Mouse (Mus musculus) olfactory bulb, adult 2 months (tissue): Measurements from ENCODE around the gene Cemip2. TPM values are rescaled to one million over a fixed set of nuclear protein-coding genes. Genes with fewer than 3 reads are reported as not detected.

Experiments used
- H3K27ac ChIP-seq: fragments of 200-500 bp; 2 replicates; pipeline ENCODE4 v1.5.1; 2012; ENCODE audit warnings: low read depth, low read length; ENCODE audit not compliant: insufficient read depth
- H3K4me1 ChIP-seq: fragments of 200-500 bp; 2 replicates; pipeline ENCODE4 v1.6.1; 2012; ENCODE audit warnings: low read length; ENCODE audit not compliant: control insufficient read depth, insufficient read depth
- H3K4me3 ChIP-seq: fragments of 200-500 bp; 2 replicates; pipeline ENCODE4 v1.5.1; 2012; ENCODE audit warnings: mild to moderate bottlenecking, low read depth, low read length, moderate library complexity; ENCODE audit not compliant: insufficient read depth
- CTCF ChIP-seq: fragments of 200-500 bp; IDR thresholded peaks from 2 replicates; pipeline ENCODE4 v1.5.1; 2012; ENCODE audit warnings: low read depth, mild to moderate bottlenecking, low read length, moderate library complexity; ENCODE audit not compliant: insufficient read depth
- POLR2A ChIP-seq: fragments of 200-500 bp; IDR thresholded peaks from 2 replicates; pipeline ENCODE4 v1.6.1; 2012; ENCODE audit warnings: mild to moderate bottlenecking, low read depth, low read length, moderate library complexity; ENCODE audit not compliant: insufficient read depth
- WGBS: fragments of 180-500 bp; shearing (Covaris S2); methylation state at CpG from one replicate; pipeline ENCODE4 v1.1.7; 2018; 5-methylcytosine and 5-hydroxymethylcytosine counted together
- polyA plus RNA-seq: library from polyadenylated mRNA; stranded (reverse); fragments of >200 nt; gene quantifications from 2 replicates; pipeline ENCODE4 v1.2.4, GENCODE M21; 2012; ENCODE audit warnings: low replicate concordance; ENCODE audit not compliant: missing spikeins, insufficient read depth, insufficient read length

Gene Cemip2
- not detected in 2 replicates for polyA plus RNA-seq

DNA sequence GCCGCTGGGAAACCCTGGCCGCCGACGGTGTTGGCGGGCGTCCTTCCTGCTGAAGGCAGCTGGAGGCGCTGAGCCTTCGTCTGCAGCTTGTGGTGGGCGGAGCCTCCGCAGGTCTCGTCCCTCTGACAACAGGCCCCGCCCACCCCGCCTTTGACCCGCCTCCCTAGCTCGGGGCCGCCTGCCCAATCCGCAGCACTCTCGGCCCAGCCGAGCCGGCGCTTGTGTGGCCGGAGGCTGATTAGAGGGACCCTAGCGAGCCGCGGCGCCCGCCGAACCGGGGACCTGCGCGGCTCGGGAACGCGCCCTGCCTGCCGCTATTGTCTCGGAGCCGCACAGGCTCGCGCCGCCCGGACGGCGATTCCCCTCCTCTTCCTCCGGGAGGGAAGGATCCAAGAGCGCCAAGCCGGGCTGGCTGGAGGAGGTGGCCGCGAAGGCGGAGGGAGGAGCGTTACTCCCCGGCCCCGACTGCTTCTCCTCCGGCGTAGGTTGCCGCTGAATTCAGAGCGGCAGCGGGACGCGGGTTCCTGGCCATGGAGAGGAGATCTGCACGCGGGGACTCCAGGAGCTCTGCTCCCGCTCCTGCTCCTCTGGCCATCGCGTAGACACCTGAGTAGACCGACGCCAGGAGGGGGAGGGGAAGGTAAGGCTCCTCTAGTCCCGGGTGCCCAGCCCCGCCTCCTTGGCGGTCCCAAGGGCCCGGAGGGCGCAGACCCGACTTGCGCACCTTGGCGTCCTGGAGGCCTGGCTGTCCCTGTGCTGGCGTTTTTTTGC, at the start of gene Cemip2:
Gene Cemip2, plus strand, starts transcription at position 196 of the 771 bp plus-strand sequence.
- peak within 1 kb of the TSS; percentile 86 for H3K27ac ChIP-seq
- WGBS: under 1% methylated on average over 74 of the region's 75 CpGs
- peak within 1 kb of the TSS; percentile 93 for H3K4me3 ChIP-seq
- TF ChIP-seq POLR2A (peak; percentile 95), CTCF (peak; percentile 48)
- peaks cover 12% of the 10 kb centered on the region for H3K4me1 ChIP-seq

DNA sequence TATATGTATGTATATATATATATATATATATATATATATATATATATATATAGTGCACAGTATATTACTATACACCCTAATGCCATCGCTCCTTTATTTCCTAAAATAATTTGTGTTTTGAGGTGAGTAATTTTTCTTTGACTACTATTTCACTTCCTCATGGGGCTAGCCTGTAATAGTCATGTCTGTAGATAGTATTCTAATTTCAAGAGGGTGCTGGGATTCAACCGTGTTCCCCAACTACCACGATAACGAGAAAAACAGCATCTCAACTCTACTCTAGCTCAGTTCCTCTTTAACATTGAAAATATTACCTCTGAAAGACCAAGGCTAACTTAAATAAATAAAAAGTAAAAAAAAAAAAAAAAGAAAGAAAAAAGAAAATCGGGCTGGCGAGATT, 49.8 kb upstream of the Cemip2 start:
- WGBS: 95% methylated on average over 6 of the region's 6 CpGs

DNA sequence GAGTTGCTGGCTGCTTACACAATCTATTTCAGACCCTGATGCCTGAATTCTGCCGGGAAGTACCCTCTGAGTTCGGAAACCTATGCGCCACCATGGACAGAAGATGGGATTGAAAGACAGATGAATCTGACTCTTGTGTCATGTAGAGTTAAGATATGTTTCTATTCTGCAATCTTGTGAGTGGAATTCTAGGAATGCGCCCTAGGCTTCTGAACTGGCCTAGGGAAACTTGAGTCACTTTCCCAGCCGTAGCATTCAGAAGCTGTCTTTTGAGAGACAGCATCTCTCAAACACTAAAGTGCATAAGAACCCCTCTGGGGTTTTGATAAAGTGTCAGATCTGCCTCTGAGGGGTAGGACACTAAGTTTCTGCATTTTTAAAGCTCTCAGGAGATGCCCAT, 46.3 kb upstream of the Cemip2 start:
- H3K4me1 ChIP-seq: no peaks in the 10 kb centered on the region
- H3K4me3 ChIP-seq: no peak overlapping the region
- TF ChIP-seq CTCF (no peak), POLR2A (no peak)
- no peak overlapping the region for H3K27ac ChIP-seq
- WGBS: 94% methylated on average over 5 of the region's 5 CpGs

More for the DNA sequence above, 49.8 kb upstream of the Cemip2 start:
- Histone ChIP-seq H3K4me1 (peaks cover 3% of the 10 kb centered on the region), H3K4me3 (no peak overlapping the region), H3K27ac (no peak overlapping the region)
- TF ChIP-seq CTCF (no peak), POLR2A (no peak)

DNA sequence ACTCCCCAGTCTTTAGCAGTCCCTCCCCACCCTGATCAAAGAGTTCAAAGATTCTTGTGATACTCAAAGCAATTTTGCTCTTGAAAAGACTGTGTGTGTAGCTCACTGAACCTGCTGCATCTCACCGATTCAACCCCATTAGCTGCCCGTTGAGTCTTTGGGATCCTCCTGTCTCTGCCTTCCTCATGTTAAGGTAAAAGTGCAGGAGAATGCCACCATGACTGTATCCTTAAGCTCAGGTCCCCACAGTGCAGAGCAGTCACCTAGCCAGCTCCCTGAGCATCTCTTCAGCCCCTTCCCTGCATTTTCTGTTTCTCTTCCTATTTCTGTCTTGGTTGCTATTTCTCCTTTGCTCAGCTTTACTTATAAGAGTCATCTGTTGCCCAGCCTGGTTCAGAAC, 45.0 kb upstream of the Cemip2 start:
- Histone ChIP-seq H3K4me1 (no peaks in the 10 kb centered on the region), H3K27ac (no peak overlapping the region), H3K4me3 (no peak overlapping the region)
- WGBS: 94% methylated on average over 2 of the region's 2 CpGs
- TF ChIP-seq POLR2A (no peak), CTCF (no peak)

DNA sequence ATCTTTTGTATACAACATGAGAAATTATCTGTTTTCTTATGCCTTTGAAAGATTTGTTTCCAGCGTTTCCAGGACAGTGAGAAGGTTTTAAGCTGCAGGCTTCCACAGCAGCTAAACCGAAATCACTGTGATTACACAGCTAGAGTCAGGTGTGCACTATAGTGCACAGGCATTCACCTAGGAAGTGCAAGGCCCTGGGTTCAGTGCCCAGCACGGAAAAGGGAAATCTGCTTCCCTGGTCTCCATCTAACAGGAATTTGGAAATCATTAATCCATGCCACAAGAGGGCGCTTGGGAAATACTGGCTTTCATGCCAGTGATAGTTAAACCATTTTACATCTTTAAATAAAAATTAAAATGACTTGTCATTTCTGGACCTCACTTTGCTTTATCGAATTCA, 44.0 kb upstream of the Cemip2 start:
- Histone ChIP-seq H3K4me3 (no peak overlapping the region), H3K4me1 (no peaks in the 10 kb centered on the region), H3K27ac (no peak overlapping the region)
- TF ChIP-seq CTCF: no peak
- 38% methylated on average over 5 of the region's 5 CpGs for WGBS

DNA sequence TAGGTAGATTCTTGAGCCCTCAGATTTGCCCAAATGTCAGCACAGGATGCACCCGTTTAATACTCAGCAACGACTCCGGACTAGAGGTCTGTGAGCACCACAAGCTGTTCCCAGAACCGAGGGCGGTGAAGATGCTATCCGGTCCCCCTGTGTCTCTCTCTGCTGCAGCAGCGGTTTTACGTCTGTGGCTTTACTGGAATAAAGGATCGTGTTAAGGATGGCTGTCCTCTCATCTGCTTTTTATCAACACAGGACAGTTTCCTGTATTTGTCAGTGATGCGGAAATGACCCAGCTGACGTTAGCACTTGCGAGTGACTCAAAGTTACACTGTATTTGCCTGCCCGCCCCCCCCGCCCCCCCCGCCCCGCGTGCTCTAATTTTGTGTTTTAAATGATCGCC, 40.7 kb upstream of the Cemip2 start:
- 79% methylated on average over 18 of the region's 18 CpGs for WGBS
- TF ChIP-seq POLR2A (no peak), CTCF (no peak)
- Histone ChIP-seq H3K4me3 (no peak overlapping the region), H3K4me1 (no peaks in the 10 kb centered on the region), H3K27ac (no peak overlapping the region)

DNA sequence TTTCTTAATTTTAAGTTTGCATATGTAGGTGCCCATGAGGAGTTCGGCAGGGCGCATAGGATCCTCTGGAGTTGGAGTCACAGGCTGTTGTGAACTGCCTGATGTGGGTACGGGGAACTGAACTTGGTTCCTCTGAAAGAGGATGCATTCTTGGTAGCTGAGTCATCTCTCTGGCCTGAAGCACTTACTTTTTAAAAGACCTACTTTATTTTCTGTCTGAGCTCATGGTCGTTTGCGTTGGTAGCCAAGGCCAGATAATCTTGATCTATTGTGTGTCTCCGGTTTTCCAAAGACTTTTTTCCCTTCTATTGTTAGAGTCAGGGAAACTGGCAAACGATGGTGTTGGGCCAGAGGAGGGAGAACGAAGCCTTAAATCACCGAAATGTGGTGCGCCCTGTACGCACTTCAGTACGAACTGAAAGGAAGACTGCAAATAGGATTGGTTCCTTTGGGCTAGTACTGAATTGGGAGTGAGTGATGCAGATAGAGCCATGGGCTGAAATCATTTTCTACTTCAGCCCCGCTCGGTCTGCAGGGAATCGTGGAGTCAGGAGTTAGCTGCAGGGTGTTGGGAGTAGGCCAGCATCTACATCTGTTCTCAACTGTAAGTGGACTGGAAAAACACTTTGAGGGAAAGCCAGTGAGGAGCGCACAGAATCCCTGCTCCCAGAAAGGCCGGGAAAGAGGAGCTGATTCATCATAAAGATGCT, 40.1 kb upstream of the Cemip2 start:
- Histone ChIP-seq H3K27ac (no peak overlapping the region), H3K4me1 (no peaks in the 10 kb centered on the region), H3K4me3 (no peak overlapping the region)
- TF ChIP-seq CTCF: no peak
- TF ChIP-seq POLR2A: no peak
- WGBS: 47% methylated on average over 17 of the region's 17 CpGs

DNA sequence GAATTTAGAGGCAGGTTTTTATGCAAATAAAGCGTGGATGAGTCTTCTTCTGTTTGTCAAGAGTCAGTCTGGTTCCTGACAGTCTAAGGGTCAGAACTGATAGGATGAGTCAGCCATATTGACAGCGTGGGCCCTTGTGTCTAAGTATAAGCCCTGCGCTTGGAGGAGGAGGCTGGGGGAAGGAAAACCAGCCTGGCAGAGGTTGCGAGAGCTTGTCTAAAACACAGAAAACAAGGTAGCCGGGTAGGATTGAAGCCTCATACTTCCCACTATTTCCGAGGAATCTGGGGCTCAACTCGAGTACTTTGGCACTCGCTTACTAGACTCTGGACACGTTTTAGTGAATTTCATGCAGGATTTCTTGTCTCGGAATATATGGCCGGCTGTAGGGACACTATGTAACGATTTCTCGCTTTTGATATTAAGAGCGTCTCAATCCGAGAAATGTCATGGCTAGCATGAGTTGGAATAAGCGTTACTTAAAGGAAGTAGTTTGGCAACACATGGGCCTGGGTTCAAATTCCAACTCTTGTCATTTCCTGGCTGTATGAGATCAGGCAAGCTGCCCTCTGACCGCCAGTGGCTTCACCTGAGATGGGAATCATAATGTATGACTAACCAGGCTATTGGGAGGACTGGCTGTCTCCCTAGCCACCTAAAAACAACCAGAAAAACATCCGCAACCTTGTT, 39.4 kb upstream of the Cemip2 start:
- no peak overlapping the region for H3K27ac ChIP-seq
- whole genome bisulfite sequencing: 72% methylated on average over 18 of the region's 18 CpGs

DNA sequence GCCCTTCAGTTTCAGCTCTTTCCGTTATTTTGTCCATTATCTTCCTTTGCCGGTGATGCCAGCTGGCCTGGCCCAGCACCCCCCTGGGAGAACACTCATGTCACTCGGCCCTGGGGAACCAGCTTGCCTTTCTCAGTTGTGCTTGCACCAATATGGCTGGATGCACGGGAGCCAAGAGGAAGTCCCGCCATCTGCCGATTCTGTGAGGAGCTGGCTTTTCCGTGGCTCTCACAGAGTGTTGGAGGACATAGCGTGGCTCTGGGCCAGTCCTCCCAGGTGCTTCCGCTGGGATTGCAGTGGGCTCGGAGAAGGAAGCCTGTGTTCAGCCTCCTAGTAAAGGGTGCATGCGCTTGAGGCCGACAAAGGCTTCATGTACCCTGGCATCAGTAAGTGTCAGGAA, 36.0 kb upstream of the Cemip2 start:
- 70% methylated on average over 12 of the region's 12 CpGs for WGBS
- no peak overlapping the region for H3K27ac ChIP-seq
- TF ChIP-seq CTCF: no peak
- TF ChIP-seq POLR2A: no peak
- H3K4me3 ChIP-seq: no peak overlapping the region
- H3K4me1 ChIP-seq: no peaks in the 10 kb centered on the region

More for the DNA sequence above, 39.4 kb upstream of the Cemip2 start:
- TF ChIP-seq CTCF (no peak), POLR2A (no peak)
- H3K4me3 ChIP-seq: no peak overlapping the region
- H3K4me1 ChIP-seq: no peaks in the 10 kb centered on the region
